Mouse (Mus musculus) heart, adult 2 months (tissue): ENCODE measurements at regions not wholly inside any gene's neighbourhood (a gene's known extent, or its start where the extent isn't known, plus 50 kb on each side); places are given as distances from the start of the nearest gene placed in this dataset.

Source experiments
- CTCF ChIP-seq: fragments of 200-600 bp; IDR thresholded peaks from 2 replicates; pipeline ENCODE4 v1.8.1; 2022; ENCODE audit warnings: antibody characterized with exemption, mild to moderate bottlenecking, moderate library complexity
- POLR2A ChIP-seq: fragments of 200-500 bp; IDR thresholded peaks from 2 replicates; pipeline ENCODE4 v1.6.1; 2011; ENCODE audit warnings: mild to moderate bottlenecking, low read depth, low read length, control low read depth; ENCODE audit not compliant: insufficient read depth

DNA sequence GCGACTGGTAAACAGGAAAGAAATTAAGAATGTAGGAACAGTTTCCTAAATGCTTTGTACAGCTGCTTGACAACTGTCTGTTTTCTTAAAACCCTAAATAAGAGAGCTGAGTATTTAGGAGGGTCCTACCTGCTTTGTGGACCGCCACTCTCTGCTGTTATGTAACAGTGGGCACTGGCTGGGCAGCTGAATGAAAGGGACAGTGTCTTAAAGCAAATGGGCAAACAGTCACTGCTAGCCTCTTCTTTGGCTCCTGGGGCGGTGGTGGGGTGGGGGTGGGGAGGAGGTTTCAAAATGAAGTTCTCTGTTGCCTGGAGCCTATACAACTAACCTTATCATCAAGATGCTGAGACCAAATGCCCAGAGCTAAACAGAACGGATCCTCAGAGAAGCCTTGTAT, 208.4 kb upstream of the Sox2 start:
- no peak for TF ChIP-seq CTCF
- TF ChIP-seq POLR2A = no peak
